Mouse (Mus musculus) small intestine, adult 2 months (tissue): ENCODE results near the gene AC124108.1.

Experiments used
- CTCF ChIP-seq: fragments of 200-500 bp; IDR thresholded peaks from 2 replicates; pipeline ENCODE4 v1.5.1; 2012; ENCODE audit warnings: low read depth, mild to moderate bottlenecking, control low read depth, inconsistent platforms, low read length, moderate library complexity, mixed read lengths; ENCODE audit not compliant: insufficient replicate concordance, insufficient read length; ENCODE audit errors: extremely low read depth
- POLR2A ChIP-seq: fragments of 200-500 bp; IDR thresholded peaks from 2 replicates; pipeline ENCODE4 v1.6.1; 2012; ENCODE audit warnings: low read depth, mild to moderate bottlenecking, control low read depth, inconsistent platforms, low read length, moderate library complexity

DNA sequence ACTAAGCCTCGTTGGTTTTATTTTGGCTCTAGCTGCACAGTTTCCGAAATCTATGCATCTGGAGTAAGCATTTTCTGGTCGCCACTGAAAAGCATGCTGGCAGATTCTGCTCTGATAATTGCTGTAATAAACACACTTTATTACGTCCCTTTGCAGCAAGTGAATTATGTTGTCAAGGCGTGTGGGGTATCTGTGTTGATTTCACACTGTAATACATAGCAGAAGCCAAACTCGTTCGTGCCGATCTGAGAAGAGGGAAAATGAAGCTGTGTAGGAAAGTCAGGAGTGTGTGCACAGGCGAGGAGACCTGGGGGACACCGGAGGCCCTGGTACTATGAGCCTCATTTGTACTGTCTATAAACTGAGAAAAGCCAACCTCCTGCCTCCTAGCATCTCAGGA is 18.1 kb downstream of the AC124108.1 start:
- TF ChIP-seq POLR2A (no peak), CTCF (no peak)
